13 mouse cellular contexts compared by ENCODE assay signal in the genomic region with DNA sequence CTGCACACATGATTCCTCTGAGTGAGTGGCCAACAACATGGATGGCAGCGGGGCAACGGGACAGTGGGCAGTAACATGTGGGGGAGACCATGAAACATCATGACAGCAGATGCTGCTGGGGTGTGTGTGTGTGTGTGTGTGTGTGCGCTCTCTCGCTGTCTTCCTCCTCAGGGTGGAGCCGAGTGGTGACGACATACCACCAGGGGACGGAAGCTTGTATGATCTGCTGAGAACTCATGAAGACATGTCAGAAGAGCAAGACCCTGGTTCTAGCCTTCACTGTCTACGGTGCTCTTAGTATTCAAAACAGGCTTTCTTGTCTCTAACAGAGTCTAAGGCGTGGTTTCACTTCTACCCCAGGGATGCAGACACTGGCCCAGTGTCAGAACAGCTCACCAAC.
DNase-seq lines count a peak whose midpoint lies in the region; ATAC-seq and TF ChIP-seq lines count a peak whose summit lies in the region.
"Had no signal": no experiment of that assay in that cellular context is flagged by ENCODE, and none has a peak within 500 bp of the region (broad histone marks: within the 10 kb centered on the region; RNA-seq: fewer than 3 reads in every experiment).

No protein-coding gene starts in this region.

- no peak for ATAC-seq in liver, embryonic 14.5 days (ENCODE audit: insufficient read depth)
- ATAC-seq in neutrophil, adult 5-6 weeks (ENCODE audit: extremely low read depth, insufficient number of reproducible peaks, low FRiP score, poor library complexity, severe bottlenecking) = peak; percentile 79
- ATAC-seq: forebrain, postnatal 0 days; midbrain, embryonic 15.5 days had no signal

- DNase-seq in 416B (ENCODE audit: low read depth) = peak; percentile 89
- DNase-seq in CD8-positive naive resting alpha-beta T cell, adult 2 months (ENCODE audit: low read depth in 2 of 2, low spot score in 2 of 2) = peak; percentile 65 to 78
- no peak for DNase-seq in liver, embryonic 14.5 days (ENCODE audit: low read depth in 3 of 3, low spot score in 3 of 3)
- DNase-seq in adrenal gland, adult 2 months = no peak
- DNase-seq in yolk sac, embryonic 10.5 days (ENCODE audit: low spot score) = no peak
- no peak for DNase-seq in embryo, embryonic 9.5 days (ENCODE audit: extremely low spot score)
- no peak for DNase-seq in left cerebral cortex, postnatal 10 days (ENCODE audit: extremely low spot score in 1 of 2, low spot score in 2 of 2)
- DNase-seq: forebrain, postnatal 0 days; kidney, adult 9 months had no signal

- peaks cover 0 to 7% of the 10 kb centered on the region in 2 experiments; a peak in 3 of 4 replicates for H3K4me1 ChIP-seq in liver, embryonic 14.5 days (replicated peaks; ENCODE audit: control insufficient read depth in 2 of 2, insufficient read depth in 2 of 2, low read length in 1 of 2)
- H3K4me1 ChIP-seq: midbrain, embryonic 15.5 days had no signal

- intact Hi-C loops in left cerebral cortex, postnatal 10 days (cut with DNase I) = no loop called here

- no peak overlapping the region for H3K9ac ChIP-seq in liver, embryonic 14.5 days (replicated peaks)
- H3K9ac ChIP-seq: forebrain, postnatal 0 days; heart, embryonic 13.5 days; midbrain, embryonic 15.5 days had no signal

- no peak overlapping the region for H3K27ac ChIP-seq in liver, embryonic 14.5 days
- H3K27ac ChIP-seq: heart, embryonic 13.5 days; midbrain, embryonic 15.5 days had no signal

- no peaks in the 10 kb centered on the region; the same call in 1 of the 2 replicates for H3K27me3 ChIP-seq in liver, embryonic 14.5 days (ENCODE audit: control insufficient read depth, insufficient read depth, low read length)
- H3K27me3 ChIP-seq: heart, embryonic 13.5 days; midbrain, embryonic 15.5 days had no signal

- TF ChIP-seq CTCF in liver, embryonic 14.5 days (IDR thresholded peaks at IDR 0.05; ENCODE audit: low read depth) = no peak

- peak overlapping the region; percentile 33 to 39 for H3K4me3 ChIP-seq in liver, embryonic 14.5 days (ENCODE audit: insufficient read depth in 1 of 2, low read depth in 2 of 2, low read length in 2 of 2)
- H3K4me3 ChIP-seq: heart, embryonic 13.5 days; limb, embryonic 10.5 days; midbrain, embryonic 15.5 days had no signal

- 32% methylated on average over 9 of the region's 9 CpGs for WGBS in liver, embryonic 14.5 days (ENCODE audit: insufficient replicate concordance)

- peak overlapping the region; percentile 24; the same call in 1 of the 2 replicates for H3K4me2 ChIP-seq in liver, embryonic 14.5 days (ENCODE audit: low read depth)
- H3K4me2 ChIP-seq: heart, embryonic 13.5 days; midbrain, embryonic 15.5 days had no signal

- no peaks in the 10 kb centered on the region for H3K9me3 ChIP-seq in liver, embryonic 14.5 days (ENCODE audit: control insufficient read depth, low read length)
- H3K9me3 ChIP-seq: heart, embryonic 13.5 days; limb, embryonic 10.5 days; midbrain, embryonic 15.5 days had no signal

- no peaks in the 10 kb centered on the region for H3K36me3 ChIP-seq in liver, embryonic 14.5 days (replicated peaks; ENCODE audit: control insufficient read depth, insufficient read depth, low read depth)
- H3K36me3 ChIP-seq: midbrain, embryonic 15.5 days had no signal

- no peak for TF ChIP-seq EP300 in liver, embryonic 14.5 days (IDR thresholded peaks at IDR 0.05; ENCODE audit: low read depth)

Comparison
In these comparisons a context has a peak if more than half of its experiments do, and no peak if none do; other contexts are left out.
1. DNase-seq: peak in 416B (single experiment) and CD8-positive naive resting alpha-beta T cell, adult 2 months (2 of 2); none in liver, embryonic 14.5 days (0 of 3), adrenal gland, adult 2 months (single experiment), yolk sac, embryonic 10.5 days (single experiment), embryo, embryonic 9.5 days (single experiment) and left cerebral cortex, postnatal 10 days (0 of 2).